Mouse (Mus musculus) stomach, embryonic 16.5 days (tissue): ENCODE data around the gene Tdp1. TPM values are rescaled to one million over a fixed set of nuclear protein-coding genes. Genes with fewer than 3 reads are reported as not detected.

Experiments used
- ATAC-seq: fragments of 200-750 bp; cut with Nextera tagmentation; 2 replicates; pipeline ENCODE4 v1.8.0; 2017; ENCODE audit warnings: moderate number of reproducible peaks, moderate TSS enrichment; ENCODE audit not compliant: insufficient read depth, low FRiP score
- H3K27ac ChIP-seq: fragments of 300-500 bp; sonication (generic); 2 replicates; pipeline ENCODE4 v1.5.1; 2014; ENCODE audit warnings: low read length
- H3K27me3 ChIP-seq: fragments of 300-500 bp; sonication (generic); 2 replicates; pipeline ENCODE4 v1.6.1; 2014; ENCODE audit warnings: low read length, control low read depth, mixed read lengths; ENCODE audit not compliant: control insufficient read depth, insufficient read depth
- H3K36me3 ChIP-seq: fragments of 300-500 bp; sonication (generic); 2 replicates; pipeline ENCODE4 v1.6.1; 2014; ENCODE audit warnings: low read length; ENCODE audit not compliant: control insufficient read depth, insufficient read depth
- H3K4me1 ChIP-seq: fragments of 300-500 bp; sonication (generic); 2 replicates; pipeline ENCODE4 v1.6.1; 2014; ENCODE audit warnings: low read length, control low read depth, mixed read lengths; ENCODE audit not compliant: control insufficient read depth, insufficient read depth
- H3K4me2 ChIP-seq: fragments of 300-500 bp; sonication (generic); 2 replicates; pipeline ENCODE4 v1.6.1; 2014; ENCODE audit warnings: low read depth, low read length, mixed read lengths
- H3K4me3 ChIP-seq: fragments of 300-500 bp; sonication (generic); replicated peaks from 2 replicates; pipeline ENCODE4 v1.5.1; 2014; ENCODE audit warnings: mild to moderate bottlenecking, low read length
- H3K9ac ChIP-seq: fragments of 300-500 bp; sonication (generic); 2 replicates; pipeline ENCODE4 v1.6.1; 2014; ENCODE audit warnings: low read length
- H3K9me3 ChIP-seq: fragments of 300-500 bp; sonication (generic); replicated peaks from 2 replicates; pipeline ENCODE4 v1.6.1; 2016; ENCODE audit warnings: low read length, control low read depth; ENCODE audit not compliant: control insufficient read depth
- WGBS: fragments of 180-500 bp; shearing (Covaris S2); extraction: QIAGEN DNeasy Blood & Tissue Kit; methylation state at CpG from one replicate; pipeline ENCODE4 v1.1.7; 2014; 5-methylcytosine and 5-hydroxymethylcytosine counted together
- polyA plus RNA-seq: library from polyadenylated mRNA; unstranded; fragments of >200 nt; fragmentation: Nextera tagmentation; extraction: Ambion mirVana; gene quantifications from 2 replicates; pipeline ENCODE4 v1.2.1, GENCODE M21; 2015

Gene Tdp1
- polyA plus RNA-seq, 1 experiment from 2014 or later, result 45.4 TPM

DNA sequence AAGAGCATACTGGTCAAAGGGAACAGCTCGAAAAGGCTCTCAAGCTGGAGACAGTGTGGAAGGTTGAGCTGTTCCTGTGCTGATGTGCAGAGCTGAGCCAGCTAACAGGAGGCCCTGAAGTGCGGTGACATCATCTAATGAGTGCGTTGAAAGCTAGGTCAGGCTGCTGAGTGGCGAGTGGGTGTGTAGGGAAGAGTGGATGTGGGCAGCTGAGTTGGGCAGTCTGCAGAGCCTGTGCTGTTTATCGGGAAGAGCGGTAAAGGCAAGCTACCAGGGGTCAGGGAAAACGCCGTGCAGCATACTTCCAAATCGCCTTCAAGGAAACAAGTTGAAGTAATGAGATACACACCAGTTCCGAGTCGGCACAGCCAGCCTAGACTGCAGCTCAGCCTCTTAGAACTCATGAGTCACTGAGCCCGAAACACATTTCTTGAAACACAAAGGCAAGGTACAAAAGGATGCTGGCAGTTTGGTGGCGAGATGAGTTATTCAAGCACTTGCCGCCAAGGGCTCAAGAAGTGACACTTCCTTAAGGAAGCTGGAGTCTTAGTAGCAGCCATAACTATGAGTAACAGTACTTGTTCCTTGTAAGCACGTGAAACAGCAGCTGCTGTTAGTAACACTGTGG, 33.6 kb downstream of the Tdp1 start:
- ATAC-seq, result no peak
- 0 out of 2 replicates have a peak, but pooled peaks cover 2% of the 10 kb centered on the region for H3K36me3 ChIP-seq
- no peak overlapping the region for H3K27ac ChIP-seq
- no peak overlapping the region for H3K4me3 ChIP-seq
- no peak overlapping the region for H3K4me2 ChIP-seq
- no peaks in the 10 kb centered on the region for H3K9me3 ChIP-seq
- H3K27me3 ChIP-seq, result no peaks in the 10 kb centered on the region
- 83% methylated on average over 15 of the region's 15 CpGs for WGBS
- no peak overlapping the region for H3K9ac ChIP-seq
- no peaks in the 10 kb centered on the region for H3K4me1 ChIP-seq

DNA sequence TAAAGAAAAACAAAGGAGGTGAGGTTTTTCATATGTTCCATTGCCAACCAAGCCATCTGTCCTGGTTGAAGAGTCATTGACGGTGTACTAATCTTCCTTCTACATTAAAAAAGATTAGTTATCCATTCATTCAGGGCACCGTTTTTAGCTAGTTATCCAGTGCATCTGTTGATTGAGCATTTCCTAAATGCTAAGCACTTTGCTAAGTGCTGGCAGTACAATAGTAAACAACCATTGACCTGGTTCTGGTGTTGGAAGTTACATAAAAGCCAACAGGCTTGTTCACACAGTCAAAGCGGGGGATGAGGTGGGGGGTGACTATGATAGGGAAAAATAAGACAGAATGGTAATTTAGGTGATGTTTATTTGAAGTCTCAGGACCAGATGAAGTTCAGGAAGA, 35.3 kb downstream of the Tdp1 start:
- H3K9me3 ChIP-seq, result no peaks in the 10 kb centered on the region
- 0 out of 2 replicates have a peak, but pooled peaks cover 2% of the 10 kb centered on the region for H3K36me3 ChIP-seq
- no peak for ATAC-seq
- H3K4me3 ChIP-seq, result no peak overlapping the region
- H3K27ac ChIP-seq, result no peak overlapping the region
- 83% methylated on average over 3 of the region's 3 CpGs for WGBS
- no peaks in the 10 kb centered on the region for H3K4me1 ChIP-seq
- H3K4me2 ChIP-seq, result no peak overlapping the region
- no peaks in the 10 kb centered on the region for H3K27me3 ChIP-seq
- H3K9ac ChIP-seq, result no peak overlapping the region

DNA sequence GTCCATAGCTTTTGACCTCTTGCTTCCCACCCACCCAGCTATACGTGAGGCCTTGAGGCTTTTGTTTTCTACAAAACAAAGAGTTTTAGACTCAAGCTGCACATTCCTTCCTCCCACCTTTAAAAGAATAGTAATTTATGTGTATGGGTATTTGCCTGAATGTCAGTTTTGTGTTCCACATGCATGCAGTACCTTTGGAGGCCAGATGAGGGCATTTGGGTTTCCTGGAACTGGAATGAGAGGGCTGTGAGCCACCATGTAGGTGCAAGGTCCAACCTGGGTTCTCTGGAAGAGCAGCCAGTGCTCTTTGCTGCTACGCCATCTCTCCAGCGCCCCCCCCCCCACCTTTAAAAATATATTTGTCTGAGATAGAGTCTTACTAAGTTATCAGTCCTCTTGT, 36.7 kb downstream of the Tdp1 start:
- no peaks in the 10 kb centered on the region for H3K36me3 ChIP-seq
- no peak overlapping the region for H3K4me2 ChIP-seq
- H3K9me3 ChIP-seq, result no peaks in the 10 kb centered on the region
- H3K27me3 ChIP-seq, result no peaks in the 10 kb centered on the region
- 84% methylated on average over 3 of the region's 3 CpGs for WGBS
- H3K9ac ChIP-seq, result no peak overlapping the region
- H3K27ac ChIP-seq, result no peak overlapping the region
- H3K4me3 ChIP-seq, result no peak overlapping the region
- no peaks in the 10 kb centered on the region for H3K4me1 ChIP-seq
- no peak for ATAC-seq

DNA sequence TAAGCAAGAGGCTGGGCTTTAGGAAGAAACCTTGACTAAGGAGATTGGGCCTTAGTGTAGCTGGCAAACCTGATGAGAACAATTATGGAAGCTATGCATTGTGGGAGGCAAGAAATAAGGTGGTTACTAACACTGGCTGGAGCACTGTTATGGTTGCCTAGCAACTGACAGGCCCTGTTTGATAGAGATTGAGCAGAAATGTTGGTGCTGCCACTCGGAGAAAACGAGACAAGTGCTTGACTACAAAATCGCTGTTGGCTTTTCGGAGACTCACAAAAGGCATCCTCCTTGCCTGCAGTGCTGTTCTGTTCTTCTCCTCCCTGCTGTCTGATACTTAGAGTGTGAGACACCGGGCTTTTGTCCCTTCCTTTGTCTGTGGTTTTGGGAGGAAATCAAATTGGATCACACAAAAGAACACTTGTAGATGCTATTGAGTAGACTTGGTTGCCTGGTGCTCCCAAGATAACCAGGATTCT, 38.9 kb downstream of the Tdp1 start:
- Histone ChIP-seq H3K4me1 (no peaks in the 10 kb centered on the region), H3K9ac (no peak overlapping the region), H3K9me3 (no peaks in the 10 kb centered on the region), H3K36me3 (no peaks in the 10 kb centered on the region), H3K4me3 (no peak overlapping the region), H3K27me3 (no peaks in the 10 kb centered on the region), H3K27ac (no peak overlapping the region), H3K4me2 (no peak overlapping the region)
- WGBS, result 61% methylated on average over 5 of the region's 5 CpGs
- no peak for ATAC-seq

DNA sequence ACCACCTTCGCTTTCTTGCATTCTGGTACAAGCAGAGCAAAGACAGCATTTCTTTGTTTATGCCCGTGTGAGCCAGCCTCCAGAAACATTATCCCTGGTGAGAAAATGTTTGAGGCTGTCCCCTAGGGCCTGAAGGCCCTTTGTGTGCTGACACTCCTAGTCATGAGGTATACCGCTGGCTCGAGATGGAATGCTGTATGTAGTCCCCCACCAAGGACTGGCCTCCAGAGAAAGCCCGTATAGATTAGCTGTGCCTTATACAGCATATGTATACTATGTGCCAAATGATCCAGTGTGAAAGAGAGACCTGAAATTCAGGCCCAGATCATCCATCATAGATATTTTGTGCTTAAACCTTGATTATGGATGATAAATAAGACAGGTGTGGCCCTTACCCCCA, 39.4 kb downstream of the Tdp1 start:
- Histone ChIP-seq H3K36me3 (no peaks in the 10 kb centered on the region), H3K9ac (no peak overlapping the region), H3K27me3 (no peaks in the 10 kb centered on the region), H3K27ac (no peak overlapping the region), H3K4me2 (no peak overlapping the region), H3K4me3 (no peak overlapping the region), H3K4me1 (no peaks in the 10 kb centered on the region), H3K9me3 (no peaks in the 10 kb centered on the region)
- ATAC-seq, result no peak
- WGBS, result 69% methylated on average over 5 of the region's 5 CpGs

DNA sequence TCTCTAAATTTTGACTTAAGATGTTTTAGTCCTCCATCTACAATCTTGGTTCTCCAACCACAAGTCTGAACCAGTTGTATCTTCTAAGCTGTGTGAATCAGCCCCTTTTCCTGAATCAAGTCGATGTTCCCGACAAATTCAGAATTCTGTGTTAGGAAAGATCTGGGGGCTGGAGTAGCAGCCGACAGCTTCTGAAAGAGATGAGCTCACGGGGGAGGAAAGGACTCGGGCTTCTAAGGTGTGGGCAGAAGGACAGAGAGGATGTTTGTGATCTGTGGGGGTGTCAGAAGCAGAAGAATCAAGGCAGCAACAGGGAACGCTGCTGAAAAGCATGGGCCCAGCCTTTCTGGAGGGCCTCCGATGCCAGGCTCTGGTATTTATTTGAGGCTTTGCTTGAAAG, 44.0 kb downstream of the Tdp1 start:
- no peak for ATAC-seq
- Histone ChIP-seq H3K9me3 (no peaks in the 10 kb centered on the region), H3K4me2 (no peak overlapping the region), H3K27ac (no peak overlapping the region), H3K9ac (no peak overlapping the region), H3K4me3 (no peak overlapping the region), H3K36me3 (no peaks in the 10 kb centered on the region), H3K27me3 (no peaks in the 10 kb centered on the region), H3K4me1 (no peaks in the 10 kb centered on the region)
- WGBS, result 87% methylated on average over 7 of the region's 7 CpGs

DNA sequence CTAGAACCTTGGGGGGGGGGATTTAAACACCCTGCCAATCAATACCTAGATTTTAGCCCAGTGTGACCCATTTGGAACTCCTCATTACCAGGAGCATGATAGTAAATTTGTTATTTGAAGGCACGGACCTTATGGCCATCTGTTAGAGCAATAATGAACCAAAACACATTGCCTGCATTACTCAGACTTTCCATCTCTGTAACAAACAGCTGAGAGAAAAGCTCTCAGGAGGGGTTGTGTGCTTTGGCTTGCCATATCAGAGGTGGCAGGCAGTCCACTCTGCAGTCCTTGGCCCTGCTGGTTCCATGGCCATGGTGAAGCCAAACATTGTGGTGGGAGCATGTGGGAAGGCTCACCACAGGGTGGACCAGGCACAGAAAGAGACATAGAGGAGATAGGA, 44.8 kb downstream of the Tdp1 start:
- no peaks in the 10 kb centered on the region for H3K27me3 ChIP-seq
- H3K4me3 ChIP-seq, result no peak overlapping the region
- ATAC-seq, result no peak
- H3K4me1 ChIP-seq, result no peaks in the 10 kb centered on the region
- no peak overlapping the region for H3K4me2 ChIP-seq
- H3K27ac ChIP-seq, result no peak overlapping the region
- WGBS, result 88% methylated on average over 1 of the region's 1 CpGs
- no peak overlapping the region for H3K9ac ChIP-seq
- H3K36me3 ChIP-seq, result no peaks in the 10 kb centered on the region
- no peaks in the 10 kb centered on the region for H3K9me3 ChIP-seq

DNA sequence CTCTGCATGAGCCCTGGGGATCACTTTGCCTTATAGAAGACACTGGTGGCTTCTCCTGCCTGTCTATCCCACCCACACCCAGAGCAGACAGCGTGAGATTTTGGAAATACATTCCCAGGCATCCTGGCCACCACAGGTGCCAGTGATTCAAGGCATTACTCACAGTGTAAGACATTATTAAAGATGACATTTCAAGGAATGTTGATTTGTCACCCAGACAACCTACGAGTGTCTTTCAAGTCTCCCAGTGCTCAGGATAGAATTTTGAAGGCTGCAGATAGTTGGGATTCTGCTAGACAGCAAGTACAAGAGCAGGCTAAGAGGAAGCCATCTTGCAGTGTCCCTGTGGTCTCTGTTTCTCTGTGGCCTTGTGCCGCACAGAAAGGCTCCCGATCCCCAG, 47.9 kb downstream of the Tdp1 start:
- no peak for ATAC-seq
- Histone ChIP-seq H3K27ac (no peak overlapping the region), H3K9me3 (no peaks in the 10 kb centered on the region), H3K4me1 (no peaks in the 10 kb centered on the region), H3K4me2 (no peak overlapping the region), H3K4me3 (no peak overlapping the region), H3K27me3 (no peaks in the 10 kb centered on the region), H3K36me3 (no peaks in the 10 kb centered on the region), H3K9ac (no peak overlapping the region)
- 90% methylated on average over 4 of the region's 4 CpGs for WGBS

DNA sequence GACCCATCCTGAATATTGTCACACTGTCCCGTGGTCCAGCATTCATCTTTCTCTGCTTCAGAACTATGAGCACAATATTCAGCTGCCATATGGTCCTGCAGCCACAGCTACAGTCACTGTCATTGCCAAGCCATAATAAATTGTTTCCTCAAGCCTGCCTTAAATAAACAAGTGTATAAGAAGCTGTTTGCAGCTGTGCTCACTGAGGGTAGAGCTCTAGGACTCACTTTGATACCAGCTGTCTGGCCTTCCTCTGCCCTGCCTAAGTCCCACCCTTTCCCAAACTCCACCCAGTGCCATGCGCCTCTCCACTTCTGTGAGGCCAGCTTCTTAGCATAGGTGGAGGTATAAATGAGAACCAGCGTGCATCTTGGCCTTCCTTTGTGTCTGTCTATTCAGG, 49.3 kb downstream of the Tdp1 start:
- 71% methylated on average over 3 of the region's 3 CpGs for WGBS
- Histone ChIP-seq H3K9me3 (no peaks in the 10 kb centered on the region), H3K36me3 (no peaks in the 10 kb centered on the region), H3K4me3 (no peak overlapping the region), H3K4me1 (no peaks in the 10 kb centered on the region), H3K27me3 (no peaks in the 10 kb centered on the region), H3K9ac (no peak overlapping the region), H3K4me2 (no peak overlapping the region), H3K27ac (no peak overlapping the region)
- ATAC-seq, result no peak
